Mouse (Mus musculus): ENCODE data around the gene 2900011O08Rik. TPM values are rescaled to one million over a fixed set of nuclear protein-coding genes. Genes with fewer than 3 reads are reported as not detected.

Gene 2900011O08Rik
- 12.6 and 14.2 TPM in 2 replicates for polyA plus RNA-seq (2014; fragmentation: Nextera tagmentation; extraction: Ambion mirVana)

DNA sequence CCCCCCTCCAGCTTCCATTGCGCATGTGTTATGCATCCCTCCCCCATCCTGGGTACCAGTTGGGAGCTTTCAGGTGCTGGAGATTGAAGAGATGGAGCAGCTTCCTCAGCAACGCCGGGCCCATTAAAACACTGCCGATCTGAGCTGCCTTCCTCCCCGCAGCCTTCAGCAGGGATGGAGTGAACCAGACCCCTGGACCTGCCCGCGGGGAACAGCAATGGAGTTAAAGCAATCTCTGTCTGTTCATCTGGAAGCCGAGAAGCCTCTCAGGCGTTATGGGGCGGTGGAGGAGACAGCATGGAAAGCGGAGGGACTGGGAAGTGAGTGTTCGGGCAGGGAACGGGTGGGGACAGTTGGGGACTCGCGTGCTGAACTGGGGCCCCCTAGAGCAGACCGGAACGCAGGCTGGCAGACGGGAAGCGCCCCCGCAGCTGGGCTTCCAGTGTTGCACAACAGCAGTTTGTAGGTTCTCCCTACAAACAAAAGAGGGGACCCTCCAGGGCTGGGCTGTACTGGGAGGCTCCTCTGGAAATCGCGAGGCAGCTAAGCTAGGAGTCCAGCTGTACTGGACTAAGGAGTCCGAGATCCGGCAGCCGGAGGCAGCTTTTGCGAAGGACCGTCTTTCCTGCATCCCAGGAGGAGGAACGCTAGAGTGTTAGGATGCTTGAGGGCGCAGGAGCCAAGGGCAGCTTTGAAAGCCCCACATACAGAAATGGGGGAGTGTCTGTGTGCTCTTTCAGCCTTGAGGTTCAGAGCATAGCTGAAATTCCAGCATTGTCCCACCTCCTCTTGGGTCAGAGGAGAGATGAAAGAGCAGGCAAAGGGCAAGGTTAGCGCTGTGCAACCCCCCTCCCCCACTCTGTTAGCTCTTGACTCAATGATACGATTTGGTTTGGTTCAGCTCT lies at the start of gene 2900011O08Rik, which contains the start of gene Ifitm7:
Gene 2900011O08Rik, plus strand, starts transcription at position 31 of the 905 bp plus-strand sequence.
Gene Ifitm7, minus strand, starts transcription at position 315 of the 905 bp plus-strand sequence.
- no peaks in the 10 kb centered on the region for H3K27me3 ChIP-seq (ENCODE audit: control insufficient read depth, insufficient read depth, low read length)
- H3K36me3 ChIP-seq (replicated peaks; ENCODE audit: control insufficient read depth, insufficient read depth, low read depth, low read length) = no peaks in the 10 kb centered on the region; the same call in 1 of the 2 replicates
- H3K27ac ChIP-seq (replicated peaks; ENCODE audit: low read depth, low read length) = no peak within 1 kb of the TSS; the same call in 1 of the 2 replicates
- H3K9me3 ChIP-seq (replicated peaks; ENCODE audit: control insufficient read depth, low read length) = no peaks in the 10 kb centered on the region
- H3K4me3 ChIP-seq (ENCODE audit: low read depth, low read length) = peak within 1 kb of the TSS; percentile 51
- H3K4me1 ChIP-seq (ENCODE audit: control insufficient read depth, insufficient read depth, low read length) = no peaks in the 10 kb centered on the region
- ATAC-seq (replicated peaks; ENCODE audit: insufficient number of reproducible peaks, low FRiP score, low TSS enrichment, low read depth) = peak; percentile 86
- H3K4me2 ChIP-seq (ENCODE audit: low read depth, low read length) = peak within 1 kb of the TSS; percentile 83
- peak; percentile 54 for DNase-seq (ENCODE audit: low spot score)
- peak within 1 kb of the TSS; percentile 76 for H3K9ac ChIP-seq (replicated peaks; ENCODE audit: low read length)
- under 1% methylated on average over 31 of the region's 31 CpGs for WGBS

DNA sequence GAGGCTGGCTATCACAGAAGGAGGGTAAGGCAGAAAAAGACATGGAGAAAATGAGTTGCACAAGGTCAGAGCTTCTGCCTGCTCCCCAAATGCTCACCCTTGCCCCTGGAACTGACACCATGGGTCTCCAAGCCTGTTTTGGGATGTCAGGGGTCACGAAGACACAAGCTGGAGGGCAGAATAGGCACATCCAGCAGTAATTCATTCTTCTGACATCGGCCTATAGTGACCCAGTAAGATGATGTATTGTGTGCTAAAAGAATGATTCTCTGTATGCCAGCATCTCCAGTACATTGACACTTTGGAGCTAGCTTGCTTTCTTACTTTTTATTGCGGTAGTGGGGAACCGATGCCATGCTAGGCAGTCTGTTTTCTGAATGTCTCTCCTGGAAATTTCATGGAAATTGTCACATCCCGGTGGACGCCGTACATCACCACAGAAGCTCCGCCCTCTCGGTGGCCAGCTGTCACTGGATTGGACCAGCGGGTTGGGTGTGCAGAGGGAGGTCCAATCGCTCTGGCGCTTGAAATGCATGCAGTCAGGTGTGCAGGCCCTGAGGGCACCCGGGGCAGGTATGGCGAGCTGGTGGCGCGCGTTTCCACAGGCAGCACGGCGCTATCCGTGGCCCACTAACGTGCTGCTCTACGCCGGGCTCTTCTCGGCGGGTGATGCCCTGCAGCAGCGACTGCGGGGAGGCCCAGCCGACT lies 46.1 kb upstream of the 2900011O08Rik start:
- no peaks in the 10 kb centered on the region for H3K4me1 ChIP-seq (ENCODE audit: control insufficient read depth, insufficient read depth, low read length)
- ATAC-seq (replicated peaks; ENCODE audit: insufficient number of reproducible peaks, low FRiP score, low TSS enrichment, low read depth) = peak; percentile 83
- H3K4me3 ChIP-seq (ENCODE audit: low read depth, low read length) = peak overlapping the region; percentile 48
- 5% methylated on average over 28 of the region's 28 CpGs for WGBS
- DNase-seq (ENCODE audit: low spot score) = peak; percentile 74
- H3K9me3 ChIP-seq (replicated peaks; ENCODE audit: control insufficient read depth, low read length) = no peaks in the 10 kb centered on the region
- H3K36me3 ChIP-seq (replicated peaks; ENCODE audit: control insufficient read depth, insufficient read depth, low read depth, low read length) = no peaks in the 10 kb centered on the region
- peaks cover 3% of the 10 kb centered on the region; the same call in 1 of the 2 replicates for H3K27me3 ChIP-seq (ENCODE audit: control insufficient read depth, insufficient read depth, low read length)
- H3K4me2 ChIP-seq (ENCODE audit: low read depth, low read length) = peak overlapping the region; percentile 90
- peak overlapping the region; percentile 62 for H3K9ac ChIP-seq (replicated peaks; ENCODE audit: low read length)
- H3K27ac ChIP-seq (replicated peaks; ENCODE audit: low read depth, low read length) = no peak overlapping the region

DNA sequence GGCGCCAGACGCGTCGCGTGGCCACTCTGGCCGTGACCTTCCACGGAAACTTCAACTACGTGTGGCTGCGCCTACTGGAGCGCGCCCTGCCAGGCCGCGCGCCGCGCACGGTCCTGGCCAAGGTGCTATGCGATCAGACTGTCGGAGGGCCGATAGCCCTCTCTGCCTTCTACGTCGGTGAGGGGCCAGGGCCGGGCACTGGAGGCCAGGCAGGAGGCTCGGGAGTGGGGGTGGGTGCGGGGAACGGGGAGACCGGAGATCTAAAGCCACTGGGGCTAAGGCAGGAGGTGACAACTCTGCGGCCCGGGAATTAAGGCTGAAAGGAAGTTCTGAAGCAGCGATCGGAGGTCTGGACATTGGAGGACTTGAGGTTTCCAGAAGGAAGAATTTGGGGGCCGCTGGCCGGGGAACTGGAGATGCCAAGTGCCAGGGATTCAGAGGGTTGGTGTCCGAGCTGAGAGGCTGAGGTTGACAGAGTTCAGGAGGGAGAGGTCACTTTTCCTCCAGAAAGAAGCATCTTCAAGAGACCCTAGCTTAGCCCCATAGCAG lies 45.5 kb upstream of the 2900011O08Rik start:
- peak; percentile 82 for ATAC-seq (replicated peaks; ENCODE audit: insufficient number of reproducible peaks, low FRiP score, low TSS enrichment, low read depth)
- 3% methylated on average over 34 of the region's 34 CpGs for whole genome bisulfite sequencing
- DNase-seq (ENCODE audit: low spot score) = peak; percentile 32

DNA sequence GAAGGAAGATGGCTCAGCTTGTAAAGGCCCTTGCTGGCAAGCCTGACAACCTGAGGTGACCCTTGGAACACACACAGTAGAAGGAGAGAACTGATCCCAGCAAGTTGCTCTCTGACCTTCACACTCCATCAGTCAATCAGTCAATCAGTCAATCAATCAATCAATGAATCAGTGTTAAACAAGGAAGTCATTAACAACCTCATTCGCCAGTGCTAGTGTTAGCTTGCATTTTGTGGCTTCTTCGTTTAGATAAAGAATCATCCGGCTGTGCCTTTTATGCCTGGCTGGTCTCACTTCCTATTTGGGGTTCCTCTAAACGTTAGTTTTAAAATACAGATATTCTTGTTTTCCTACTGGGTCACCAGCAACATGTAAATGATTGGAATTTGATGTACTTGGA lies 42.2 kb upstream of the 2900011O08Rik start:
- Histone ChIP-seq H3K4me1 (ENCODE audit: control insufficient read depth, insufficient read depth, low read length) (no peaks in the 10 kb centered on the region), H3K4me2 (ENCODE audit: low read depth, low read length) (no peak overlapping the region), H3K4me3 (ENCODE audit: low read depth, low read length) (no peak overlapping the region), H3K9ac (replicated peaks; ENCODE audit: low read length) (no peak overlapping the region), H3K27ac (replicated peaks; ENCODE audit: low read depth, low read length) (no peak overlapping the region), H3K27me3 (ENCODE audit: control insufficient read depth, insufficient read depth, low read length) (peaks cover 3% of the 10 kb centered on the region; the same call in 1 of the 2 replicates), H3K9me3 (replicated peaks; ENCODE audit: control insufficient read depth, low read length) (no peaks in the 10 kb centered on the region), H3K36me3 (replicated peaks; ENCODE audit: control insufficient read depth, insufficient read depth, low read depth, low read length) (no peaks in the 10 kb centered on the region)
- 49% methylated on average over 4 of the region's 4 CpGs for WGBS
- ATAC-seq (replicated peaks; ENCODE audit: insufficient number of reproducible peaks, low FRiP score, low TSS enrichment, low read depth) (no peak), DNase-seq (ENCODE audit: low spot score) (no peak)

More for the DNA sequence above, 45.5 kb upstream of the 2900011O08Rik start:
- Histone ChIP-seq H3K4me3 (ENCODE audit: low read depth, low read length) (peak overlapping the region; percentile 48), H3K27me3 (ENCODE audit: control insufficient read depth, insufficient read depth, low read length) (peaks cover 3% of the 10 kb centered on the region; the same call in 1 of the 2 replicates), H3K36me3 (replicated peaks; ENCODE audit: control insufficient read depth, insufficient read depth, low read depth, low read length) (no peaks in the 10 kb centered on the region), H3K9ac (replicated peaks; ENCODE audit: low read length) (peak overlapping the region; percentile 62), H3K27ac (replicated peaks; ENCODE audit: low read depth, low read length) (no peak overlapping the region), H3K4me1 (ENCODE audit: control insufficient read depth, insufficient read depth, low read length) (no peaks in the 10 kb centered on the region), H3K4me2 (ENCODE audit: low read depth, low read length) (peak overlapping the region; percentile 90), H3K9me3 (replicated peaks; ENCODE audit: control insufficient read depth, low read length) (no peaks in the 10 kb centered on the region)

DNA sequence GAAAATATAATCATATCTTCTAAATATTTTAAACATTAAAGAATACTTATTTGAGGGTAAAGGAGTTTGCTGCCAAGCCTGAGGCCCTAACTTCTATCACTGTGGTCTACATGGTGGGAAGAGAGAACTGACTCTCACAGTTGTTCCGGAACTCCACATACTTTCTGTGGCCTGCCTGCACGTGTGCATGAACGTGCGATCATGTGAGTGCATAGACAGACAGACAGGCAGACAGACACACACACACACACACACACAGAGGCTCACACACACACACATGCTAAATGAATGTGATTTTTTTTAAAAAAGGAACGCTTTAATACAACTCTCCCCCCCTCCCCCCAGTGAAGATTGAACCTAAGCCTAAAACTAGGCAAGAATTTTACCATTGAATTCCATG lies 41.7 kb upstream of the 2900011O08Rik start:
- Histone ChIP-seq H3K27ac (replicated peaks; ENCODE audit: low read depth, low read length) (no peak overlapping the region), H3K4me1 (ENCODE audit: control insufficient read depth, insufficient read depth, low read length) (no peaks in the 10 kb centered on the region), H3K4me3 (ENCODE audit: low read depth, low read length) (no peak overlapping the region), H3K27me3 (ENCODE audit: control insufficient read depth, insufficient read depth, low read length) (peaks cover 3% of the 10 kb centered on the region; the same call in 1 of the 2 replicates), H3K9me3 (replicated peaks; ENCODE audit: control insufficient read depth, low read length) (no peaks in the 10 kb centered on the region), H3K36me3 (replicated peaks; ENCODE audit: control insufficient read depth, insufficient read depth, low read depth, low read length) (no peaks in the 10 kb centered on the region), H3K4me2 (ENCODE audit: low read depth, low read length) (no peak overlapping the region), H3K9ac (replicated peaks; ENCODE audit: low read length) (no peak overlapping the region)
- DNase-seq (ENCODE audit: low spot score) = no peak
- ATAC-seq (replicated peaks; ENCODE audit: insufficient number of reproducible peaks, low FRiP score, low TSS enrichment, low read depth) = no peak
- WGBS = 70% methylated on average over 5 of the region's 5 CpGs

DNA sequence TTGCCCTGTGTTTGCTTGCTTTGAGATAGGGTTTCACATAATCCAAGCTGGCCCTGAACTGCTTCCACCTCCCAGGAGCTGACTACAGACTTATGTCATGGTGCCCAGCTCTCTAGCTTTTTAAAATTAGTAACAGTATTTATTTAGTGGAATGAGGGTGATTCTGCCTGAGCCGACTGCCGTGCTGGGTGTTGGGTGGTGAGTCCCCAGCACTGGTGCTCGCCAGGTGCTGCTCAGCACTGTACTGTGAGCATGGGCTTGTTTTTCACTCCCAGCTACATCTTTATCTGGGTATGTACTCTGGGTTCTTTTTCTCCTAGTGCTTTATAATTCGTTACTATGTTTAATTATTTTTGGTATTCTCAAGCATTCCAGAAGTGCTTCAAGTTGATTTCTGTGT lies 41.3 kb upstream of the 2900011O08Rik start:
- ATAC-seq (replicated peaks; ENCODE audit: insufficient number of reproducible peaks, low FRiP score, low TSS enrichment, low read depth) = no peak
- no peaks in the 10 kb centered on the region for H3K9me3 ChIP-seq (replicated peaks; ENCODE audit: control insufficient read depth, low read length)
- H3K4me1 ChIP-seq (ENCODE audit: control insufficient read depth, insufficient read depth, low read length) = no peaks in the 10 kb centered on the region
- no peak overlapping the region for H3K4me3 ChIP-seq (ENCODE audit: low read depth, low read length)
- no peak overlapping the region for H3K27ac ChIP-seq (replicated peaks; ENCODE audit: low read depth, low read length)
- peaks cover 3% of the 10 kb centered on the region; the same call in 1 of the 2 replicates for H3K27me3 ChIP-seq (ENCODE audit: control insufficient read depth, insufficient read depth, low read length)
- H3K9ac ChIP-seq (replicated peaks; ENCODE audit: low read length) = no peak overlapping the region
- peak; percentile 19 for DNase-seq (ENCODE audit: low spot score)
- no peaks in the 10 kb centered on the region for H3K36me3 ChIP-seq (replicated peaks; ENCODE audit: control insufficient read depth, insufficient read depth, low read depth, low read length)
- 75% methylated on average over 4 of the region's 4 CpGs for WGBS
- no peak overlapping the region for H3K4me2 ChIP-seq (ENCODE audit: low read depth, low read length)

DNA sequence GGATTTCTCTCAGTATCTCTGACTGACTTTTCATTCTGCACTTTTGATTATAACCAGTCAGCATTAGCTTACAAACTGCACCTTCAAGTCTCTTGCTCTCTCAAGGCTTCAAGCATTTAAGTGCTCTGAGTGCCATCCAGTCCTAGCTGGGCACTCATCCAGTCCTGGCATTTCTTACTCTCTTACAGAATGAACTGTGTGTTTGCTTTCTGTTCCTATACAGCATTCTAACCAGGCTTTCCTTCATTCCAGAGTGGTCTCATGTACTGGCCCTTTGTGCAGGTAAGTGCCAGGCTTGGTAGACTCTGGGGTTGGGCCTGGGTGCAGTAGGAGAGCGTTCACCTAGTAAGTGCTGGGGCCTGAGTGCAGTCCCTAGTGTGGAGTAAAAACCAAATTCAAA lies 40.1 kb upstream of the 2900011O08Rik start:
- Histone ChIP-seq H3K27ac (replicated peaks; ENCODE audit: low read depth, low read length) (no peak overlapping the region), H3K36me3 (replicated peaks; ENCODE audit: control insufficient read depth, insufficient read depth, low read depth, low read length) (no peaks in the 10 kb centered on the region), H3K9me3 (replicated peaks; ENCODE audit: control insufficient read depth, low read length) (no peaks in the 10 kb centered on the region), H3K9ac (replicated peaks; ENCODE audit: low read length) (no peak overlapping the region), H3K27me3 (ENCODE audit: control insufficient read depth, insufficient read depth, low read length) (peaks cover under 1% of the 10 kb centered on the region; the same call in 1 of the 2 replicates), H3K4me3 (ENCODE audit: low read depth, low read length) (no peak overlapping the region), H3K4me1 (ENCODE audit: control insufficient read depth, insufficient read depth, low read length) (no peaks in the 10 kb centered on the region), H3K4me2 (ENCODE audit: low read depth, low read length) (no peak overlapping the region)
- DNase-seq (ENCODE audit: low spot score) (no peak), ATAC-seq (replicated peaks; ENCODE audit: insufficient number of reproducible peaks, low FRiP score, low TSS enrichment, low read depth) (no peak)
- WGBS = 84% methylated on average over 1 of the region's 1 CpGs

All from embryonic facial prominence, embryonic 11.5 days (tissue).